Mouse (Mus musculus): ENCODE data around the gene Bcl7b.

The Bcl7b gene

DNA sequence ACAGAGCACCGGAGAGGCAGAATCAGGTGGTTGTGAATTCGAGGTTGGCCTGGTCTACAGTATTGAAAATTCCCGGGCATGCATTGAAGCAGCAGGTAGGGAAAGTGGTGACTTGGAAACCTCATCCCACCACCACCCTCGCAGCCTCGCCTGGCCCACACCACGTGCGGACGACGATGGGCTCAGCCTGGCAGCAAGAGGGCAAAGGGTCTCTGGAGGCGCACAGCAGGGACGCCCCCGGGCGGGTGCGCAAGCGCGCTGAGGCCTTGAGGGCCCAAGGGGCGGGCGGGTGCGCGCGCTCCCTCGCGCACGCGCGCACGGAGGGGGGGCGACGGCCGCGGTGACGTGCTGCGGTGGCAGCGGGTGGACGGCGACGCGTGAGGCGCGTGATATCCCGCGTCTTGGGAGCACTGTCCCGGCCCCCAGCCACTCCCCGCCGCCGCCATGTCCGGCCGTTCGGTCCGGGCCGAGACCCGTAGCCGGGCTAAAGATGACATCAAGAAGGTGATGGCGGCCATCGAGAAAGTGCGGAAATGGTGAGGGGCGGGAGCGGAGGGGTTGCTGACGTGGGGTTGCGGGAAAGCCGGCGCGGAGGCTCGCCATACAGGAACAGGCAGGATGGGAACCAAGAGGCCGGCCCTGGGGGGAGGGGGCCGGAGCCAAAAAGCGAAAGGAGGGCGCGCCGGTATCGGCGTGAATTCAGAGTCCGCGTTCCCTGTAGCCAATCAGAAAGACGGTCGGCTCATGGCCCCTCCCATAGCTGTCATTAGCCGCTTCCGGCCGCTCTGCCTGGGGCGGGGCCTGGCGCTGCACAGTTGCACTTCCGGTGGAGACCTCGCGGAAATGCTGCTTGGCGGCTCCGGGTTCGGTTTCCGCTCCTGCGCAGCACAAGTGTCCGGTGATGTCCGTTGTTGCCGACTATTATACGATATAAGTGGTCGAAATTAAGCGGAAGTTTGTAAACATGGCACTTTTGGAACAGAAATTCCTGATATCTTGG lies at the start of gene Bcl7b:
TSS of gene Bcl7b (plus strand) at position 221 of the 1,000 bp plus-strand sequence.
- DNase-seq (ENCODE audit: low spot score), result peak; percentile 97

DNA sequence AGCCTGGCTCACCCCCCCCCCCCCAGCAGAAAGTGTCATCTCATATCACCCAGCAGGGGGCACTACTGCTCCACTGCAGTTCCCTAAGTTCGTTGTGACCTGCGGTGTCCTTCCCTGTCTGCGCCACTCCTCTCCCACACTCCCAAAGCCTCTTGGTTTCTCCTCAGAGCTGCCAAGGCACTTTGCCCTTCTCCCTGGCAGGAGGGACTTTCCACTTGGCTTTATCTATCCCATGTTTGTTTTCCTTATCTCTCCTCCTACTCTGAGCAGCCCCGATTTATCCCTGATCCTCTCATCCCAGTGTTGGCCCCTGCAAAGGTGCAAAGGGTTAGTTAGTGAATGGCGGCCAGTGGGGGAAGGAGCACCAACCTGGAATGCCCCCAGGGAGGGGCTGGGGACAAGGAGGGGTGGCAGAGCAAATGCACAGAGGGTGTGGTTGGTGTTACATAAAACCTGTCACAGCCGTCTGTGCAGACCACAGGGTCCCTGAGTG lies 49.4 kb upstream of the Bcl7b start:
- peak; percentile 89 for DNase-seq (ENCODE audit: low spot score)

DNA sequence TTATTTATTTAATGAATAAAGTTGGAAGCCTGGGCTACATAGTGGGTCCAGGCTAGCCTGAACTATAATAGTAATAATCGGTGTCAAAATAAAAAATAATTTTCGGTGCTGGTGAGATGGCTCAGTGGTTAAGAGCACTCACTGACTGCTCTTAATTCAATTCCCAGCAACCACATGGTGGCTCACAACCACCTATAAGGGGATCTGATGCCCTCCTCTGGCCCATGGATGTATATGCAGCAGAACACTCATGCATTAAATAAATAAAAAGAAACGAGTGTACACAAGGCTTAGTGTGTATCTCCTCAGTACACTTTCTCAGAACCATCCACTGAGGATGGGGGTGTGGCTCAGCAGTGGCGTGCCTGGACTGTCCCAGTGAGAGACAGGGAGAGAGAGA lies 47.3 kb upstream of the Bcl7b start:
- no peak for DNase-seq (ENCODE audit: low spot score)

DNA sequence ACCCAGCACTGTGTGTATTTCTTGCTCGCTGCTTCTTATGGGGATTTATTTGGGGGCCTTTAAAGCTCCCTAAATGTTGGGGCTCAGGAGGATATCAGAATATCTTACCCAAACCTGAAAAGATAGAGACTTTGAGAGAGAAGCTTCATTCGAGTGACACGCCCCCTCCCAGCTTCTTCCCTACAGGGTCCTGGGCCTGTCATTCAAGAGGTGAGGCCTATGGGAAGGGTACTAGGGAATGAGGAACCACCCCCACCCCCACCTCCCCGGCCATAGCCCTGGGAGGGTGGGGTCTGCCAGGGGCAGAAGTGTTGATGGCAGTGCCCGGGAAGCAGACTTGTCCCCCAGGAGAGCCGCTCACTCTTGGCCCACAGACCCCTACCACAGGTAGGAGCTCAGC lies 42.0 kb upstream of the Bcl7b start:
- DNase-seq (ENCODE audit: low spot score), result no peak

DNA sequence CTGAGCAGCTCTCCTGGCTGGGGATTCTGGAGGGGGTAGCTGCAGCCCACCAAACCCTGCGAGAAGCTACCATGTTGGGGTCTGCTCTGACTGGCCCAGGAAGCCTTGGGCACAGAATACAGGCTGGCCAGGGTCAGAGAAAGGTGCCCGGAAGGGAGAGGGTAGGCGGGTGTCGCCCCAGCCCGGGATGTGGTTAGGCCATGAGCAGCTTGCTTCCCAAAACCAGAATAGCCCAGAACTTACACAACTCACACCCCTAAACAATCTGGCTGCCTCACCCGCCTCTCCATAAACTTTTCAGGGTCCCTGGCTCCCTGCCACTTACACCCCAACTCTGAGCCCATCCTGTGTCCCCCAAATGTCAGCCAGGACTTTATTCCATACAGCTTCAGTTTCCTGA lies 40.4 kb upstream of the Bcl7b start:
- no peak for DNase-seq (ENCODE audit: low spot score)

DNA sequence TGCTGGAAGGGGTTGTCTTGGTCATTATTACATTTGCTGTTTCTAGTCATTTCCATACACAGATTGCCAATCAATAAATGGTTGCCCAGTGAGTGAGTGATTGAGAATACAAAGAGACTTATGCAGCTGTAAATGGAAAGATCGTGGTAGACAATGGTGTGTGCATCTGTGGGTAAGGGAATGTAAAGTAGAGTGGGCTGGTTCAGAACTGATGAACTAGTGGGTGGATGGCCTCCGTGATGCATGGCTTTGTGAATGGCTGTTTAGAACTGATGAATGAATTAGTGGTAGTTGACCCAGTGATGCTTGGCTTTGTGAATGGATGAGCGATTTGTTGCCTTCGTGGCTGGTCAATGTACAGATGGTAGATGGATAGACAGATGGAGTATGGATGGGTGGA lies 38.3 kb upstream of the Bcl7b start:
- DNase-seq (ENCODE audit: low spot score), result no peak

DNA sequence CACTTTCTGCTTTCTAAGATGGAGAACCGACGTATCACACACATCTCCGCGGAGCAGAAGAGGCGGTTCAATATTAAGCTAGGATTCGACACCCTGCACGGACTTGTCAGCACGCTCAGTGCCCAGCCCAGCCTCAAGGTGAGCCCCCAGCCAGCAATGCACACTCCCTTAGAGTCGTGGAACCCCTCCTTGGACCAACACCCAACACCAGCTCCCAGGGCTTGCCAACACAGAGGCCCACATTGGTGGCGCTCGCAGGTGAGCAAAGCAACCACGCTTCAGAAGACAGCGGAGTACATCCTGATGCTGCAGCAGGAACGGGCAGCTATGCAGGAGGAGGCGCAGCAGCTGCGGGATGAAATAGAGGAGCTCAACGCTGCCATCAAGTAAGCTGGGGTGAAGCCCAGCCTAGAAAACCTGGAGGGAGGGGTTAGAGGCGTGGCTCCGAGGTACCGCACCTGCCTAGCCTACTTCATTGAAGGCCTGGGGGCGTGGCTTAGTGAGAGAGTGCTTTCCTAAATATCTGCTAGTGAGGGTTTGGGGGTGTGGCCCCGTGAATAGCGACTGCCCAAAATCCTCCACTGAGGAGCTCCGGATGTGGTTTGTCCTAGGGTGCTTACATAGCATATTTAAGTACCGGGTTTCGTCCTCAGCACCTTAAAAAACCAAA lies 34.2 kb upstream of the Bcl7b start:
- no peak for DNase-seq (ENCODE audit: low spot score)

DNA sequence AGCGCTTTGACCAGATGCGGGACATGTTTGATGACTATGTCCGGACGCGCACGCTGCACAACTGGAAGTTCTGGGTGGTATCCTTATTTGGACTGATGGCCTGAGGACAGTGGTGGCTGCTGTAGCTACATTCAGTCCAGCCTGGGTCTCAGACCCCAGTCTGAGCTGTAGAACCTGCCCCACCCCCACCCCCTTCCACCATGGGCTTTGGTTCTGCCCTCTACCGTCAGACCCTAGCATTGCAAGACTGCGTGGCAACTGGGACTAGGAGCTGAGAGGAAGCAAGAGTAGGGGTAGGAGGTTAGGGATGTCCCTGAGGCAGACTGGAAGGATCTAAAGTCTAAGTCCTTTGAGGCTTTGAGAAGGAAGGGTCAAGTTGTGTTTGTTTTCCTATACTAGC lies 33.5 kb upstream of the Bcl7b start:
- DNase-seq (ENCODE audit: low spot score), result no peak

DNA sequence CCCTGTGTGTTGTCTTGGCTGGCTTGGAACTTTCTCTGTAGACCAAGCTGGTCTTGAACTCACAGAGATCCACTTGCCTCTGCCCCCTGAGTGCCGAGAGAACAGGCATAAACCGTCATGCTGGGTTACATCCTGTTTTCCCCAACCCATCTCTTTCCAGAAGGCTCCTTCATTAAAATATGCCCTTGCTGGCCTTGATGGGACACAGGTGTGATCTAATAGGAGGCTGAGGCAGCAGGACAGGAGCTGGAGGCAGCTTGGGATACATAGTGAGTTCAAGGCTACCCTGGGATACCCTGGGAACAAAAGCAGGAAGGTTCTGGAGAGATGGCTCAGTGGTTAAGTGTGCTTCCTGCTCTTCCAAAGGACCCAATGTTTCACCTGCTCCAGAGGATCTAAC lies 28.2 kb upstream of the Bcl7b start:
- no peak for DNase-seq (ENCODE audit: low spot score)

DNA sequence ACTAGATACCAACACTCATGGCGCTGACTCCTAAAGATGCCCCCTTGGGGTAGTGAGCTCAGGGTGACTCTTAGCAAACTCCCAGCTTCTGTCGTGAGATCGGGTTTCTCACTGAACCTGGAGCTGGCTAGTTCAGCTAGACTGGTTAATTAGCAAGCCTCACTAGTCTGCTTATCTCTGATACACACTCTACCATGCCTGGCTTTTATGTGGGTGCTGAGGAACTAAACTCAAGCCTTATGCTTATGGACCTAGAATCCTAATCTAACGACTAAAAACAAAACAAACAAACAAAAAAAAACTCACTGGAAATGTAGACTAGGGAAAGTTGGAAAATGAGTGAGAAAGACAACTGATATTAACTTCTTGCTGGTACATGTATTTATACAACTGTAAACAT lies 23.6 kb upstream of the Bcl7b start:
- DNase-seq (ENCODE audit: low spot score), result no peak

DNA sequence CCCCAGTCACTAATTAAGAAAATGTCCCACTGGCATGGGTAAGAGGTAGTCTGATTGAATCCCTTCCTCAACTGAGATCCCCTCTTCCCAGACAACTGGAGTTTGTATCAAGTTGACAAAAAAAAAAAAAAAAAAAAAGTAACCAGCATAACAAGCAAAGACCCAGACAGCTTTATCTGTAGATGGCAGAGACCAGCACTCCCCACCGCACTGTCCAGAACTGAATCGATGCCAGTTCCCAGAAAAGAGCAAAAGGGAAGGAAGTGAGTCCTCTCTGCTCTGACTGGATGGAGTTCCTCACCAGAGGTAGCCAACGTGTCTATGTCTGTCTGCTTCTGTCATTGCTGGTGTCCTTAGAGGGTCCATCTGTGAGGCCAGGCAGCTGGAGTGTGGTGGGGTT lies 22.6 kb upstream of the Bcl7b start:
- DNase-seq (ENCODE audit: low spot score), result no peak

DNA sequence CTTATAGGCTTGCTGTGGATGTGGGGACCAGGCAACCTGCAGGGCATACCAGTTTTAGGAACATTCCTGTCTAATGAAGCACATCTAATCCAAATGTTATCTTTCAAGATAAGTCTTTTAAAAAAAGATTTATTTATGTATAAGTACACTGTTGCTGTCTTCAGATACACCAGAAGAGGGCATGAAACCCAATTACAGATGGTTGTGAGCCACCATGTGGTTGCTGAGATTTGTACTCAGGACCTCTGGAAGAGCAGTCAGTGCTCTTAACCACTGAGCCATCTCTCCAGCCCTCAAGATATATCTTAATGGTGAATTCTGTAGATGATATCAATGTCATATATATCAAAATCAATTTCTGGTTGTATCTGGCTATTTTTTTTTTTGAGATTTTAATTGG lies 22.1 kb upstream of the Bcl7b start:
- DNase-seq (ENCODE audit: low spot score), result no peak

DNA sequence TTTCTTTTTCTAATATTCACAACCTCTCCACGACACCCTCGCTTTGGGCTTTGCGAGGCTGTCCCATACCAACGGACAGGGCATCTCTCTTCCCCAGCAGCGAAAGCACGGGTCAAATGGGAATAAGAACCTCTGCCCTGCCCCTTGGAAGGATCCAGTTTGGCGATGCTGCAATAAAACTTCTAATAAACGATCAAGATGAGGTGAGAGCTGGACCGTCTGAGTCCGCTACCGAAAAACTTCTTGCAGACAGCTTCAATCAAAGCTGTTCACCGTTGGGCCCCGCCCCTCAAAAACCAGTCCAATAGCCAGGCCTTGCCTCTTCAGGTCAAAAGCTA lies 19.4 kb upstream of the Bcl7b start:
- DNase-seq (ENCODE audit: low spot score), result no peak

DNA sequence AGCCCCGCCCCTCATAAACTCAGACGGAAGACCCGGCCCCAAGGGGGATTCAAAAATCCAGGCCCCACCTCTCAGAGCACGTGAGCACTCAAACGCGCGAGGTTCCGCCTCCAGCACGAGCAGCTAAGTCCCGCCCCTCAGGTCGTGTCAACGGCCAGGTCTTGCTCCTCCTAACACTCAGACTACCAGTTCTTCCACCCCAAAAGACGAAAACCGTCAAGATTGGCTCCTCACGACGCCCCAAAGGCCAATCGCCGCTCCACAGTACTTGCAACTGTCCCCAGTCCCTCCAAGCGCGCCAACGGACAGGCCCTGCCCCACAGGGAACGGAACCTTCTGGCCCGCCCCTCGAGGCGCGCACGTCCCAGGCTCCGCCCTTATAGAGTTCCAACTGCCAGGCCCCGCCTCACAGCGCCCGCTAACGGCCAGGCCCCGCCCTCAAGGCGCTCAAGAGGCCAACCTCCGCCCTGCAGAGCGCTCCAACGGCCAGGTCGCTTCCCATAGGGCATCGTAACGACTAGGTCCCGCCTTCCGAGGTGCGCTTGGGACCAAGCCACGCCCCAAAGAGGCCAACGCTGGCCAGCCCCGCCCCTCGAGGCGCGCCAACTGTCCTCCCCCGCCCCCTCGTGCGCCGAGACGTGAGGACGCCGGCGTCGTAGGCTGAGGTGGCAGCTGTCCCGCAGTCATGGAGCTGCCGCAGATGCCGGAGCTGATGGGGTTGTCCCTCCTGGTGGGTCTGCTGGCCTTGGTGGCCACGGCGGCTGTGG lies 18.8 kb upstream of the Bcl7b start, which contains the start of gene Tbl2:
TSS of gene Tbl2 (plus strand) at position 605 of the 767 bp plus-strand sequence.
- peak; percentile 100 for DNase-seq (ENCODE audit: low spot score)

DNA sequence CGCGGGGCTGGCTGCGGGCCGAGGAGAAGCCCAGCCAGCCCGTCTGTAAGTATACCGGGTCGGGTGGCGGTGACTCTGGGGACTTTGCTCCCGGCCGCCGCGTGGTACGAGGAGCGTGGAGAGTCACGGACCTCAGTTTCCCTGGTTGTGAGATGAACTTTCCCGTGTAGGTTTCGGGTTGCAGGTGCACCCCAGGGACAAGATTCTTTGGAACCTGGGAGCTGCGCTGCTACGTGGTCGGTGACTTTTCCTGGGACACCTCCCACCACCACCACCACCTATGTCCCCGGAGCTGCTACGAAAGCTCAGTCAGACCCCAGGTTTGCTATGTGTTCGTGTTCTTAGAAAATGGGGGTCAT lies 18.3 kb upstream of the Bcl7b start:
- DNase-seq (ENCODE audit: low spot score), result no peak

DNA sequence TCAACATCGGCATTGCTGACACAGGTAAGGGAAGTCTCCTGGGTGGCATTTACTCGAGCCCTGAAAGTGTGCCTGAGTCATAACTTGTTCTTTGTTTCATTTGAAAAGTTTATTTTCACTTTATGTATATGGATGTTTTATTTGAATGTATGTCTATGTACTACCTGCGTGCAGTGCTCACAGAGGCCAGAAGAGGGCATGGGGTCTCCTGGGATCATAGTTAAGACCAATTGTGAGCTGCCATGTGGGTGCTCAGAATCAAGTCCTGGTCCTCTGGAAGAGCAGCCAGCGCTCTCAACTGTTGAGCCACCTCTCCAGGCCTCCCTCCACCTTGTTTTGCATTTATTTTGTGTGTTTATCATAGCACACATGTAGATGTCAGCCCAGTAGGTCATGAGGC lies 11.6 kb upstream of the Bcl7b start:
- no peak for DNase-seq (ENCODE audit: low spot score)

DNA sequence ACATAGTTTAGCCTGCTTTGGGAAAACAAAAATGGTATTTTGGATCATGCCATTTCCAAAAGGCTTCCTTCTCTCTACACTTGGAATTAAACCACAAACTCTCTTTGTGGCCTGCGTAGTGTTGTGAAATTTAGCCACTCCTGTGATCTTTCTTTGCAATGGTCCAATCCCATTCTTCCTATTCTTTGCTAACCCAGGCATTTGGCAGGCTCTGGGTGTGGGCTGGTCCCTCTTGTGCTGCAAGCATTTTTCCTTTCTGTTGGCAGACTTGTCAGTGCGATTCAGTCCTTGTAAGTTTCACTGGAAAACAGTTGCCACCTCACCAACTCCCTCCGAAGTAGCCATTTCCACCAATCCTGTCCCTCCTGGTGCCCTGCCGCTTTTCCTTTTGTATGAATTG lies 6.9 kb upstream of the Bcl7b start:
- DNase-seq (ENCODE audit: low spot score), result no peak

DNA sequence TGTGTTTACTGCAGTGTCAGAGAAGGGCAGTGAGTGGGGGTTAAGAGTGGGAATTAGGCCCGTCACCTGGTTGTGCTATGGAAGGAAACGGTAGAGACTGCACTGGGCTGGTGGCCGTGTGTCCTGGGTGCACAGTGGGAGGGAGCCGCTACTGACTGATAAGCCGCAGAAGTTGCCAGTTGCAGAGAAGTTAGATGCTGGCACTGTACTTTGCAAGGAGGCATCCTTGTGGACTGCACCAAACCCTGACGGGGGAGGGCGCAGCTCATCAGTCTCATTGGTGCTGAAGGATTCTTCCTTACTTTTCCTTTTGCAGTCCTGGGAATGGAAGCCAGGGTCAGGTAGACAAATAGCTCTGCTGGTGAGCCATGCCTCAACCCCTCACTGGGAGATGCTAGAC lies 6.4 kb upstream of the Bcl7b start:
- DNase-seq (ENCODE audit: low spot score), result no peak

DNA sequence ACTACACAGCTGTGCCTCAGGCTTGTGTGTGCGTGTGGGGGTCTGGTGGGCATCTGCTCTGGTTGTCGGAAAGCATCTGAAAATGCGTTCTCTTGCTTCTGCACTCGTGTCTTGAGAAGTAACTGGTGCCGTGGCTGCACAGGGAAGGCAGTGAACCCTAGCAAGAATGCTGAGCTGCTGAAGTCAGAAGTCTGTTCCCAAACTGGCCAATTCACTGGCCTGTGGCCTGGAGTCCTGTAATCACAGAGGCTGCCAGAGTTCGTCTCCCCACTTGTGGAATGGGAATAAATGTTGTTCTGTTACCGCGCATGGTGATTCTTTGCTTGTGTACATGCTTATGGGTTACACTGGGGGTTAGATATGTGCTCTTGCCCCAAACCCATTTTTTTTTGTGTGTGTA lies 5.7 kb upstream of the Bcl7b start:
- no peak for DNase-seq (ENCODE audit: low spot score)

DNA sequence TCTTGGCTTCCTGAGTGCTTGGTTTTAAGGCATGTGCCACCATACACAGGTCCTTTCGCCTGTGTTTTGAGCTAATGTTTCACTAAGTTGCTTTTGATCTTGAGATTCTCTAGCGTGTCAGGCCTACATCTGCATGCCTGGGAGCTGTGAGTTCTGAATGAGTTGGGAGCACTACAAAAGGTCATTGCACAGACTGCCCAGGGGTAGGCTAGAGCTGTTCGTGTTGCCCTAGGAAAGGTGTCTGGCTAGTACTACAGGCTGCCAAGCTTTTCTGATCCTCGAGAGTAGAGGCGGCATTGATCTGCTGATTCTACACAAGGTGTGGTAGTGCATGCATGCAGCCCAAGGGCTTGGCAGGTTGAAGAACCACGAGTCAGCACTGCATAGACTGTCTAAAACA lies 5.3 kb upstream of the Bcl7b start:
- peak; percentile 34 for DNase-seq (ENCODE audit: low spot score)

DNA sequence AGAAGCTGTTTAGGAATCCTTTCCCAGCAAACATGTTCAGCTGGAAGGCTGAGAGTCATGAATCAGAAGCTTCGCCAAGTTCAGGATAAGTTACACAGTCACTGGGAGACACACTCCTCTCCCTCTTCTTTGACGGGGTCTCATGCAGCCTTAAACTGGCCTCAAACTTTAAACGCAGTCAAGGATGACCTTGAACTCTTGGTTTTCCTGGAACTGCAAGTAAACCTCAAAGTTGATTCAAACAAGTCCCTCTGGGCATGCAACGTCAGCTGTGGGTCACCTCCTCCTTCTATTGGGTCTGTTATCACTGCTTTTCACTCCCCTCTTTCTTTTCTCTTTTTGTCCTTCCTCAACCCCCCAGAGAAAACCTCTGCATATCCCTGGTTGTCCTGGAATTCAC lies 1.2 kb upstream of the Bcl7b start:
- DNase-seq (ENCODE audit: low spot score), result no peak

DNA sequence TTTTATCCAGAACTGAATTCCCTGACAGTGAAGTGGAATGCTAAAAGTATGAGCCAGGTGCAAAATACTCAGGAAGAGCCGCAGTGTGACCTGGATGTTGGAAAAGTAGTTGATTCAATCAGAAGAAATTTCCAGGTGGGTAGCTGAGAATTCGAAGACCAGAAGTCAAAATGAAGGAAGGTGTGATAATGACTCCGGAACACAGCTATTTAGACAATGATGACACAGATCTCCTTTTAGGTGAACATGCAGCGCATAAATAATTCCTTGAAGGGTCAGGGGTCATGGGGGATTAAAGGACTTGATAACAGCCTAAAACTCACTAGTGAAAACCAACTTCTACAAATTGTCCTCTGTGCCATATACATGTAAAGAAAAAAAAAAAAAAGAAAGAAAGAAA lies 614 bp upstream of the Bcl7b start:
- no peak for DNase-seq (ENCODE audit: low spot score)

DNA sequence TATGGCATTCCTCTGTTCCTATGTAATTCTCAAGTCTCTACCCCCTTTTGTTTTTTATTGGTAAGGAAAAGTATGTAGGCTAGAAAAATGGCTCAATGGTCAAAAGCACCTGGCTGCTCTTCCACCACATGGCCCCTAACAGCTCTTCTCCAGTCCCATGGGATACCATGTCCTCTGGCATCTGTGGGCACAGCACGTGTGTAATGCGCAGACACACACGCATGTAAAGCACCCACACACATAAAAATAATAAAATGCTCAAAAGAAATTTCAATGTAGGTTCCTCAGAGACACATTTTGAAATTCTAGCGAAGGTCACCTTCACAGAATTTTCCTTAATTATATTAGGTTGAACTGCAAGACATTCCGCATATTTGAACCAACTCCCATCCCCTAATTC lies 1.4 kb downstream of the Bcl7b start:
- DNase-seq (ENCODE audit: low spot score), result no peak

Data from yolk sac, embryonic 10.5 days (tissue).